Mouse (Mus musculus): ENCODE results near the gene Rassf2.

GRCm38 (mm10) chr2:131988550-131988949, 41.5 kb downstream of the Rassf2 start:
- TF ChIP-seq POLR2A (IDR thresholded peaks at IDR 0.05; ENCODE audit: control insufficient read depth, extremely low read depth, insufficient read depth, low read length, poor library complexity), result no peak
- TF ChIP-seq CTCF (IDR thresholded peaks at IDR 0.05; ENCODE audit: borderline replicate concordance, control insufficient read depth, extremely low read depth, insufficient read depth, low read length, poor library complexity), result no peak
